Mouse (Mus musculus) MEL (cell line): ENCODE results near the gene Ptpa. TPM values are rescaled to one million over a fixed set of nuclear protein-coding genes. Genes with fewer than 3 reads are reported as not detected.
A peak's percentile ranks its signal among the peaks of the same experiment; 100 is the strongest.

Source experiments
- DNase-seq: peaks from one replicate; pipeline ENCODE4 v3.0.0; 2011; ENCODE audit warnings: low read depth, low spot score
- H3K27ac ChIP-seq: 2 replicates; pipeline ENCODE4 v1.5.1; 2012; ENCODE audit warnings: low read depth, mild to moderate bottlenecking, control low read depth, low read length, moderate library complexity; ENCODE audit not compliant: control insufficient read depth
- H3K27me3 ChIP-seq, 2 experiments: fragments of 150-350 bp in 1 of 2; sonication (generic) in 1 of 2; 2 replicates each; pipeline ENCODE4 v1.6.1; 2012; ENCODE audit warnings: low read length in 2 of 2, mild to moderate bottlenecking in 2 of 2, improper control_type of control experiment in 1 of 2, moderate library complexity in 1 of 2; ENCODE audit not compliant: insufficient read depth in 2 of 2, control insufficient read depth in 1 of 2
- H3K36me3 ChIP-seq, 2 experiments: 2 replicates each; pipeline ENCODE4 v1.6.1; 2012 to 2014; ENCODE audit warnings: low read length in 2 of 2, improper control_type of control experiment in 1 of 2, inconsistent platforms in 1 of 2, mild to moderate bottlenecking in 1 of 2; ENCODE audit not compliant: insufficient read depth in 2 of 2, control insufficient read depth in 1 of 2
- H3K4me1 ChIP-seq, 2 experiments: fragments of 150-350 bp in 1 of 2; sonication (generic) in 1 of 2; 2 replicates each; pipeline ENCODE4 v1.6.1; 2012; ENCODE audit warnings: low read length in 2 of 2, improper control_type of control experiment in 1 of 2, mild to moderate bottlenecking in 1 of 2; ENCODE audit not compliant: insufficient read depth in 2 of 2, control insufficient read depth in 1 of 2
- H3K4me3 ChIP-seq, 2 experiments: fragments of 150-350 bp in 1 of 2; sonication (generic) in 1 of 2; 2 replicates each; pipeline ENCODE4 v1.5.1; 2012; ENCODE audit warnings: low read depth in 2 of 2, low read length in 2 of 2, mild to moderate bottlenecking in 2 of 2, moderate library complexity in 2 of 2, control low read depth in 1 of 2, improper control_type of control experiment in 1 of 2; ENCODE audit not compliant: control insufficient read depth in 1 of 2, insufficient read depth in 1 of 2
- H3K79me2 ChIP-seq: 2 replicates; pipeline ENCODE4 v1.6.1; 2012; ENCODE audit warnings: mild to moderate bottlenecking, low read length, moderate library complexity; ENCODE audit not compliant: control insufficient read depth, poor library complexity, insufficient read depth
- H3K9ac ChIP-seq: 2 replicates; pipeline ENCODE4 v1.6.1; 2012; ENCODE audit warnings: low read depth, mild to moderate bottlenecking, control low read depth, low read length, moderate library complexity; ENCODE audit not compliant: control insufficient read depth, poor library complexity, severe bottlenecking
- H3K9me3 ChIP-seq: fragments of 150-350 bp; sonication (generic); replicated peaks from 2 replicates; pipeline ENCODE4 v1.6.1; 2012; ENCODE audit warnings: mild to moderate bottlenecking, low read length, improper control_type of control experiment, moderate library complexity; ENCODE audit not compliant: insufficient read depth
- CHD1 ChIP-seq: IDR thresholded peaks from 2 replicates; pipeline ENCODE4 v1.6.1; 2012; ENCODE audit warnings: low read depth, mild to moderate bottlenecking, inconsistent platforms, low read length, improper control_type of control experiment
- CHD2 ChIP-seq: IDR thresholded peaks from 2 replicates; pipeline ENCODE4 v1.6.1; 2011; ENCODE audit warnings: low read length, improper control_type of control experiment
- CTCF ChIP-seq, 3 experiments: IDR thresholded peaks in 2 of 3; conservative IDR thresholded peaks in 1 of 3; 2 replicates each; pipeline ENCODE4 v1.5.1; 2011 to 2012; ENCODE audit warnings: low read length in 3 of 3, low read depth in 2 of 3, mild to moderate bottlenecking in 2 of 3, improper control_type of control experiment in 1 of 3, inconsistent platforms in 1 of 3, mixed read lengths in 1 of 3, moderate library complexity in 1 of 3; ENCODE audit not compliant: control insufficient read depth in 1 of 3, insufficient read depth in 1 of 3, poor library complexity in 1 of 3, severe bottlenecking in 1 of 3
- E2F4 ChIP-seq: IDR thresholded peaks from 2 replicates; pipeline ENCODE4 v1.6.1; 2011; ENCODE audit warnings: low read depth, low read length, improper control_type of control experiment, borderline replicate concordance
- EP300 ChIP-seq, 2 experiments: IDR thresholded peaks; 2 replicates each; pipeline ENCODE4 v1.6.1; 2011; ENCODE audit warnings: improper control_type of control experiment in 2 of 2, low read length in 2 of 2, low read depth in 1 of 2, mild to moderate bottlenecking in 1 of 2
- ETS1 ChIP-seq: IDR thresholded peaks from 2 replicates; pipeline ENCODE4 v1.6.1; 2012; ENCODE audit warnings: low read depth, mild to moderate bottlenecking, inconsistent platforms, low read length, improper control_type of control experiment, moderate library complexity
- GABPA ChIP-seq: IDR thresholded peaks from 2 replicates; pipeline ENCODE4 v1.6.1; 2012; ENCODE audit warnings: low read depth, mild to moderate bottlenecking, inconsistent platforms, low read length, improper control_type of control experiment, moderate library complexity
- GATA1 ChIP-seq: IDR thresholded peaks from 2 replicates; pipeline ENCODE4 v1.6.1; 2011; ENCODE audit warnings: low read depth, low read length, improper control_type of control experiment
- HCFC1 ChIP-seq: IDR thresholded peaks from 2 replicates; pipeline ENCODE4 v1.6.1; 2012; ENCODE audit warnings: low read depth, mild to moderate bottlenecking, inconsistent platforms, low read length, improper control_type of control experiment, moderate library complexity
- JUND ChIP-seq: IDR thresholded peaks from 2 replicates; pipeline ENCODE4 v1.6.1; 2011; ENCODE audit warnings: low read depth, mild to moderate bottlenecking, improper control_type of control experiment, low read length
- KAT2A ChIP-seq: conservative IDR thresholded peaks from 2 replicates; pipeline ENCODE4 v1.6.1; 2012; ENCODE audit warnings: low read depth, low read length, improper control_type of control experiment, inconsistent platforms
- MAX ChIP-seq: IDR thresholded peaks from 2 replicates; pipeline ENCODE4 v1.6.1; 2011; ENCODE audit warnings: low read length, improper control_type of control experiment
- MAZ ChIP-seq: IDR thresholded peaks from 2 replicates; pipeline ENCODE4 v1.6.1; 2012; ENCODE audit warnings: low read depth, mild to moderate bottlenecking, inconsistent platforms, low read length, improper control_type of control experiment
- MXI1 ChIP-seq: IDR thresholded peaks from 2 replicates; pipeline ENCODE4 v1.6.1; 2011; ENCODE audit warnings: mild to moderate bottlenecking, low read depth, low read length, improper control_type of control experiment
- MYB ChIP-seq: IDR thresholded peaks from 2 replicates; pipeline ENCODE4 v1.6.1; 2011; ENCODE audit warnings: mild to moderate bottlenecking, low read depth, low read length, improper control_type of control experiment
- NRF1 ChIP-seq: IDR thresholded peaks from 2 replicates; pipeline ENCODE4 v1.6.1; 2014; ENCODE audit warnings: low read depth, mild to moderate bottlenecking, inconsistent platforms, low read length, improper control_type of control experiment, moderate library complexity; ENCODE audit not compliant: poor library complexity, insufficient read depth, severe bottlenecking
- POLR2A ChIP-seq, 2 experiments: IDR thresholded peaks; 2 replicates each; pipeline ENCODE4 v1.6.1; 2011 to 2012; ENCODE audit warnings: low read length in 2 of 2, mild to moderate bottlenecking in 2 of 2, control low read depth in 1 of 2, improper control_type of control experiment in 1 of 2, low read depth in 1 of 2, moderate library complexity in 1 of 2; ENCODE audit not compliant: control insufficient read depth in 1 of 2, insufficient read depth in 1 of 2, poor library complexity in 1 of 2
- POLR2AphosphoS2 ChIP-seq: IDR thresholded peaks from 2 replicates; pipeline ENCODE4 v1.6.1; 2011; ENCODE audit warnings: low read length, improper control_type of control experiment
- RCOR1 ChIP-seq: IDR thresholded peaks from 2 replicates; pipeline ENCODE4 v1.6.1; 2012; ENCODE audit warnings: low read depth, mild to moderate bottlenecking, inconsistent platforms, low read length, improper control_type of control experiment
- SIN3A ChIP-seq: IDR thresholded peaks from 2 replicates; pipeline ENCODE4 v1.6.1; 2012; ENCODE audit warnings: low read length, improper control_type of control experiment, inconsistent platforms
- TBP ChIP-seq: IDR thresholded peaks from 2 replicates; pipeline ENCODE4 v1.8.0; 2011; ENCODE audit warnings: low read depth, low read length, improper control_type of control experiment
- TCF12 ChIP-seq: IDR thresholded peaks from 2 replicates; pipeline ENCODE4 v1.6.1; 2014; ENCODE audit warnings: low read depth, mild to moderate bottlenecking, inconsistent platforms, low read length, improper control_type of control experiment, moderate library complexity
- USF2 ChIP-seq, 2 experiments: IDR thresholded peaks; 2 replicates each; pipeline ENCODE4 v1.6.1; 2011 to 2012; ENCODE audit warnings: improper control_type of control experiment in 2 of 2, low read length in 2 of 2, borderline replicate concordance in 1 of 2, inconsistent platforms in 1 of 2, low read depth in 1 of 2, mild to moderate bottlenecking in 1 of 2; ENCODE audit not compliant: insufficient read depth in 1 of 2
- ZC3H11A ChIP-seq: IDR thresholded peaks from 2 replicates; pipeline ENCODE4 v1.6.1; 2012; ENCODE audit warnings: low read depth, mild to moderate bottlenecking, inconsistent platforms, low read length, improper control_type of control experiment
- ZNF384 ChIP-seq: IDR thresholded peaks from 2 replicates; pipeline ENCODE4 v1.6.1; 2012; ENCODE audit warnings: low read depth, mild to moderate bottlenecking, inconsistent platforms, low read length, improper control_type of control experiment
- polyA plus RNA-seq, 2 experiments: library from polyadenylated mRNA; stranded (reverse) in 1 of 2; unstranded in 1 of 2; fragments of >175 nt in 1 of 2; fragments of >200 nt in 1 of 2; gene quantifications; 2 replicates each; pipeline versions ENCODE4 v1.2.1 to v1.2.4; 2012; ENCODE audit warnings: low replicate concordance in 2 of 2, low read depth in 1 of 2; ENCODE audit not compliant: insufficient read length in 2 of 2, insufficient read depth in 1 of 2, missing spikeins in 1 of 2
- total RNA-seq: library from RNA; depleted of rRNA; stranded (reverse); fragments of 300-350 nt; gene quantifications from 2 replicates; pipeline ENCODE4 v1.2.3, GENCODE M21; 2012

The Ptpa gene
- total and polyA plus RNA-seq, 3 experiments, result 159 to 382 TPM; not detected in 1

GRCm38 (mm10) chr2:30418259-30418658, 2.4 kb downstream of the Ptpa start:
- Histone ChIP-seq H3K4me3 (no peak overlapping the region; a peak in 1 of 4 replicates), H3K27me3 (no peaks in the 10 kb centered on the region), H3K4me1 (peaks cover 12 to 26% of the 10 kb centered on the region in 2 experiments; a peak in 3 of 4 replicates), H3K27ac (peak overlapping the region; percentile 10; the same call in 1 of the 2 replicates), H3K36me3 (peaks cover 6 to 18% of the 10 kb centered on the region in 2 experiments), H3K9ac (no peak overlapping the region), H3K79me2 (peaks cover 63% of the 10 kb centered on the region), H3K9me3 (no peaks in the 10 kb centered on the region)
- TF ChIP-seq POLR2A (IDR thresholded peaks at IDR 0.05; ENCODE audit: control insufficient read depth in 1 of 2, insufficient read depth in 1 of 2, low read depth in 1 of 2, low read length in 2 of 2, poor library complexity in 1 of 2) (no peak), CHD1 (no peak), MAX (no peak)
- no peak for DNase-seq

- no peak overlapping the region for H3K27ac ChIP-seq
- peaks cover 12 to 26% of the 10 kb centered on the region in 2 experiments; a peak in 3 of 4 replicates for H3K4me1 ChIP-seq
- no peak overlapping the region for H3K4me3 ChIP-seq
These were observed 3.3 kb downstream of the Ptpa start for GRCm38 (mm10) chr2:30419112-30419511.

DNA sequence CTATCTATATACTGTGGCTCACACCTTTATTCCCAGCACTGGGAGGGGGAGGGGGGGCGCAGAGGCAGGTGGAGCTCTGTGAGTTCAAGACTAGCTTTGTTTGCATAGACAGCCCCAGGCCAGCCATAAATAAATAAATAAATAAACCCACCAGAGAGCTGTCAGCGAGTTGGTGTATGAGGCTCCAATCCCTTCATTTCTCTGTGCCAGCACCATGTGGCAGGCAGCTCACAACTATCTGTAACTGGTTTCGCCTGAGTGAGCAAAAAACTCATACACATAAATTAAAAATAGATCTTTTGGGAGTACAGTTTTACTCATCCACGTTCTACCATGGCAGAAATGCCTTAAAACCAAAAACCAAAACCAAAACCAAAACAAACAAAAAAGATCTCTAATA, 5.6 kb downstream of the Ptpa start:
- no peak for DNase-seq
- Histone ChIP-seq H3K9me3 (no peaks in the 10 kb centered on the region), H3K9ac (no peak overlapping the region), H3K36me3 (peaks cover 9 to 18% of the 10 kb centered on the region in 2 experiments), H3K79me2 (peaks cover 55% of the 10 kb centered on the region), H3K4me1 (peaks cover 9 to 19% of the 10 kb centered on the region in 2 experiments; a peak in 3 of 4 replicates), H3K4me3 (no peak overlapping the region), H3K27me3 (no peaks in the 10 kb centered on the region), H3K27ac (no peak overlapping the region)
- TF ChIP-seq USF2 (IDR thresholded peaks at IDR 0.05; ENCODE audit: borderline replicate concordance in 1 of 2, insufficient read depth in 1 of 2, low read depth in 1 of 2, low read length in 2 of 2) (no peak), GATA1 (no peak), CHD2 (no peak), E2F4 (no peak), TBP (no peak), MAZ (no peak), RCOR1 (no peak), ETS1 (no peak), JUND (no peak), SIN3A (no peak), MAX (no peak), CHD1 (no peak), POLR2AphosphoS2 (no peak), POLR2A (IDR thresholded peaks at IDR 0.05; ENCODE audit: control insufficient read depth in 1 of 2, insufficient read depth in 1 of 2, low read depth in 1 of 2, low read length in 2 of 2, poor library complexity in 1 of 2) (no peak), MXI1 (no peak), KAT2A (no peak)

More at GRCm38 (mm10) chr2:30419112-30419511, 3.3 kb downstream of the Ptpa start:
- no peaks in the 10 kb centered on the region for H3K9me3 ChIP-seq
- H3K9ac ChIP-seq, result no peak overlapping the region
- peaks cover 69% of the 10 kb centered on the region for H3K79me2 ChIP-seq
- TF ChIP-seq HCFC1 (no peak), EP300 (IDR thresholded peaks at IDR 0.05; ENCODE audit: low read depth in 1 of 2, low read length in 2 of 2) (no peak), CHD2 (no peak), ZNF384 (no peak), TBP (no peak), ZC3H11A (no peak), CTCF (IDR thresholded peaks at IDR 0.05 in 2 of 3, conservative IDR thresholded peaks at IDR 0.05 in 1 of 3; ENCODE audit: control insufficient read depth in 1 of 3, insufficient read depth in 1 of 3, low read depth in 2 of 3, low read length in 3 of 3, poor library complexity in 1 of 3, severe bottlenecking in 1 of 3) (no peak), GABPA (no peak), MYB (no peak), TCF12 (no peak), SIN3A (no peak), RCOR1 (no peak), NRF1 (no peak)
- TF ChIP-seq, all 39 proteins: peak for 0
- Histone ChIP-seq H3K27me3 (no peaks in the 10 kb centered on the region), H3K36me3 (peaks cover 6 to 18% of the 10 kb centered on the region in 2 experiments)
- DNase-seq, result no peak
